Mouse (Mus musculus) embryonic facial prominence, embryonic 14.5 days (tissue): ENCODE results near the gene Taf10. TPM values are rescaled to one million over a fixed set of nuclear protein-coding genes. Genes with fewer than 3 reads are reported as not detected.
"Not testable (repeated sequence)": the region's sequence is repeated elsewhere in the genome, so short reads cannot be mapped to it uniquely, and the experiment has no call there.

Source experiments
- ATAC-seq: fragments of 200-750 bp; cut with Nextera tagmentation; 2 replicates; pipeline ENCODE4 v1.8.0; 2017; ENCODE audit warnings: low read depth, moderate number of reproducible peaks, moderate TSS enrichment
- DNase-seq: peaks from one replicate; pipeline ENCODE4 v3.0.0-alpha.2; 2015; ENCODE audit warnings: low spot score
- H3K27ac ChIP-seq: fragments of 300-500 bp; sonication (generic); replicated peaks from 2 replicates; pipeline ENCODE4 v1.5.1; 2014; ENCODE audit warnings: low read depth, mild to moderate bottlenecking, low read length, moderate library complexity
- H3K27me3 ChIP-seq: fragments of 300-500 bp; sonication (generic); replicated peaks from 2 replicates; pipeline ENCODE4 v1.6.1; 2014; ENCODE audit warnings: low read length; ENCODE audit not compliant: control insufficient read depth, insufficient read depth
- H3K36me3 ChIP-seq: fragments of 300-500 bp; sonication (generic); 2 replicates; pipeline ENCODE4 v1.6.1; 2014; ENCODE audit warnings: low read length, mixed read lengths; ENCODE audit not compliant: control insufficient read depth, insufficient read depth
- H3K4me1 ChIP-seq: fragments of 300-500 bp; sonication (generic); 2 replicates; pipeline ENCODE4 v1.6.1; 2014; ENCODE audit warnings: antibody characterized with exemption, low read length; ENCODE audit not compliant: control insufficient read depth, insufficient read depth
- H3K4me2 ChIP-seq: fragments of 300-500 bp; sonication (generic); 2 replicates; pipeline ENCODE4 v1.6.1; 2014; ENCODE audit warnings: low read depth, mild to moderate bottlenecking, low read length, moderate library complexity, mixed read lengths
- H3K4me3 ChIP-seq: fragments of 300-500 bp; sonication (generic); 2 replicates; pipeline ENCODE4 v1.5.1; 2014; ENCODE audit warnings: low read depth, mild to moderate bottlenecking, low read length
- H3K9ac ChIP-seq: fragments of 300-500 bp; sonication (generic); 2 replicates; pipeline ENCODE4 v1.6.1; 2014; ENCODE audit warnings: low read depth, mild to moderate bottlenecking, low read length, moderate library complexity, mixed read lengths
- H3K9me3 ChIP-seq: fragments of 300-500 bp; sonication (generic); 2 replicates; pipeline ENCODE4 v1.6.1; 2016; ENCODE audit warnings: low read length; ENCODE audit not compliant: control insufficient read depth
- WGBS: fragments of 180-500 bp; shearing (Covaris S2); extraction: QIAGEN DNeasy Blood & Tissue Kit; methylation state at CpG from one replicate; pipeline ENCODE4 v1.1.7; 2014; 5-methylcytosine and 5-hydroxymethylcytosine counted together
- polyA plus RNA-seq: library from polyadenylated mRNA; unstranded; fragments of >200 nt; fragmentation: Nextera tagmentation; extraction: Ambion mirVana; gene quantifications from 2 replicates; pipeline ENCODE4 v1.2.1, GENCODE M21; 2014

Gene Taf10
- polyA plus RNA-seq, 1 experiment from 2014 or later, result 166 TPM

GRCm38 (mm10) chr7:105736911-105737521, 7.1 kb downstream of the Taf10 start, which contains the start of gene Rrp8:
Gene Rrp8 (minus strand): TSS chr7:105737385.
- H3K9ac ChIP-seq, result peak within 1 kb of the TSS; percentile 89
- peak within 1 kb of the TSS; percentile 84 for H3K4me3 ChIP-seq
- peak within 1 kb of the TSS; percentile 73 for H3K4me2 ChIP-seq
- ATAC-seq (no peak), DNase-seq (peak; percentile 27)
- peaks cover 51% of the 10 kb centered on the region for H3K36me3 ChIP-seq
- peaks cover 21% of the 10 kb centered on the region for H3K4me1 ChIP-seq
- H3K9me3 ChIP-seq, result no peaks in the 10 kb centered on the region
- under 1% methylated on average over 29 of the region's 30 CpGs for WGBS
- H3K27me3 ChIP-seq, result no peaks in the 10 kb centered on the region
- peak within 1 kb of the TSS; percentile 89 for H3K27ac ChIP-seq

- H3K4me3 ChIP-seq, result peak within 1 kb of the TSS; percentile 84
- H3K4me2 ChIP-seq, result peak within 1 kb of the TSS; percentile 73
- H3K9me3 ChIP-seq, result no peaks in the 10 kb centered on the region
- DNase-seq (peak; percentile 96), ATAC-seq (peak; percentile 99)
- peak within 1 kb of the TSS; percentile 89 for H3K9ac ChIP-seq
- no peaks in the 10 kb centered on the region for H3K27me3 ChIP-seq
- 0% methylated on average over 26 of the region's 62 CpGs for WGBS
- peak within 1 kb of the TSS; percentile 89 for H3K27ac ChIP-seq
- H3K36me3 ChIP-seq, result peaks cover 51% of the 10 kb centered on the region
- peaks cover 21% of the 10 kb centered on the region for H3K4me1 ChIP-seq
These were observed 7.8 kb downstream of the Taf10 start, which contains the start of gene Ilk for GRCm38 (mm10) chr7:105736264-105736901. Gene Ilk (plus strand): TSS chr7:105736592.

DNA sequence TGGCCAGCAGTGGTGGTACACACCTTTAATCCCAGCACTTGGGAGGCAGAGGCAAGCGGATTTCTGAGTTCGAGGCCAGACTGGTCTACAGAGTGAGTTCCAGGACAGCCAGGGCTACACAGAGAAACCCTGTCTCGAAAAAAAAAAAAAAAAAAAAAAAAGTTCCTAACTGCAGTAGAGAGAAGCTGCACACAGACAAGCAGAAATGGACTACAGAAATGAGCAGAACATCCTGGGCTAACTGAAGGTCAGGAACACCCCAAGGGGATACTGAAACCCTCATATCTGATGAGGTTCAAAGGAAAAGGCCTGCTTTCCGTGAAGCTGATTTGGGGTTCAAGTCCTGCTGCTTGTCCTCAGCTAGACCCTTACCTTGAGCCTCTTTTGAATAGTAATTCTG, 8.7 kb downstream of the Taf10 start:
- peak overlapping the region; percentile 89 for H3K27ac ChIP-seq
- H3K9ac ChIP-seq, result peak overlapping the region; percentile 89
- H3K36me3 ChIP-seq, result peaks cover 49% of the 10 kb centered on the region

GRCm38 (mm10) chr7:105734826-105735225, 9.3 kb downstream of the Taf10 start:
- Histone ChIP-seq H3K9me3 (no peaks in the 10 kb centered on the region), H3K27ac (no peak overlapping the region), H3K4me1 (peaks cover 21% of the 10 kb centered on the region), H3K4me3 (peak overlapping the region; percentile 84; the same call in 1 of the 2 replicates), H3K9ac (peak overlapping the region; percentile 89; the same call in 1 of the 2 replicates), H3K27me3 (no peaks in the 10 kb centered on the region), H3K36me3 (peaks cover 47% of the 10 kb centered on the region), H3K4me2 (peak overlapping the region; percentile 73; the same call in 1 of the 2 replicates)
- ATAC-seq, result no peak
- 86% methylated on average over 8 of the region's 8 CpGs for WGBS
- DNase-seq, result no peak

More for the DNA sequence above, 8.7 kb downstream of the Taf10 start:
- H3K27me3 ChIP-seq, DNase-seq, ATAC-seq, H3K9me3 ChIP-seq: not testable (repeated sequence)
- H3K4me3 ChIP-seq, result peak overlapping the region; percentile 84
- H3K4me1 ChIP-seq, result peaks cover 21% of the 10 kb centered on the region
- 36% methylated on average over 3 of the region's 4 CpGs for WGBS
- H3K4me2 ChIP-seq, result peak overlapping the region; percentile 73

DNA sequence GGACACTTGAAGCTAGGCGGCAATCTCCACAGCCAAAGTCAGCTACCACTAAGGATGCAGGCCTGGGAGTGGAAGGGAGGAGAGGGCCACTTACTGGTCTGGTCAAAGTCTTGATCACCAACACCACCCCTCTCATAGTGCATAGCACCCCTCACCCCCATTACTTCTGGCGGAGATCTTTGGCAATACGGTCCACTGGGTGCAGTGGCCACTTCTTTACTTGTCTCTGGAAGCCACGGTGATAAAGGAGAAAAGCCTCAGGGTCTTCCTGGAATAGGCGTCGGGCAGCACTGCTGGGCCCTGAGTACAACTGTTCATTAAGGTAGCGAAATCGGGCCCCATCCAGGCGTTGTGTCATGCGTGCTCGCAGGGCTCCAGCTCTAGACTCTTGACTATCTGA, 10.3 kb downstream of the Taf10 start:
- ATAC-seq, result no peak

DNA sequence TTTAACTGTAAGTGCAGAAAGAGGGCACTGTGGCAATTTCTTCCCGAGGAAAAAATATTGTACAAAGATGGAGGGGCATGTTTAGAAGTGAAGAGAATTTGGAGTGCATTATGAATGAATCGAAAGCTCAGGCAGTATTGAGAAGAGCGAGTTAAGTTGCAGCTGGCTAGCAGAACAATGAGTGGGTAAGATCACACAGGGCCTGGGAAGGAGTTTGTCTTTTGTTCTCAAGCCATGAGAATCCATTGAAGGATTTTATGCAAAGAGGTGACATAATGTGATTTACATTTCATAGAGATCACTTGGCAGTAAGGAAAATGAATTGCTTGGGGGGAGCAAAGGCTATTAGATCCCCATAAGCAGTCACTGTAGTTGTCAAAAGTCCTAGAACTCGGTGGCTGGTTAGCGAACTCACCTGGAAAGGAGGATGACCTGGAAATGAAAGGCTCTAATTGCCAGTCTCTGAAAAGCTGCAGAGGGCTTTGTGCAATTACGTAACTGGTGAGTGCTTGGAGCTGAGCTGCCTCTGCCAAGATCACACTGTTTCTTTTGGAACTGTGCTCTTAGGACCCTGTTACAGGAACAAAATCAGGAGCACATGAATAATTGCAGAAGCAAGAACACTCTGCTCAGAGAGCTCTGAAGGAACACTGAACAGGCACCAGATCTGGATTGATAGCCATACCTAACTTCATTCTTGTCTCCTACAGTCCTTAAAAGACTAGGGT, 15.3 kb downstream of the Taf10 start:
- WGBS, result 77% methylated on average over 6 of the region's 6 CpGs
- H3K27ac ChIP-seq, result 0 out of 2 replicates have a peak overlapping the region, but pooled peaks have one; percentile 6
- no peaks in the 10 kb centered on the region for H3K27me3 ChIP-seq
- H3K4me2 ChIP-seq, result no peak overlapping the region
- H3K4me1 ChIP-seq, result no peaks in the 10 kb centered on the region
- DNase-seq (no peak), ATAC-seq (peak; percentile 38; the same call in 1 of the 2 replicates)
- H3K4me3 ChIP-seq, result no peak overlapping the region
- no peaks in the 10 kb centered on the region for H3K9me3 ChIP-seq
- no peak overlapping the region for H3K9ac ChIP-seq
- peaks cover 40% of the 10 kb centered on the region for H3K36me3 ChIP-seq

More for the DNA sequence above, 10.3 kb downstream of the Taf10 start:
- no peaks in the 10 kb centered on the region for H3K9me3 ChIP-seq
- DNase-seq, result no peak
- H3K4me2 ChIP-seq, result no peak overlapping the region
- no peak overlapping the region for H3K9ac ChIP-seq
- peaks cover 49% of the 10 kb centered on the region for H3K36me3 ChIP-seq
- no peaks in the 10 kb centered on the region for H3K27me3 ChIP-seq
- H3K4me3 ChIP-seq, result no peak overlapping the region
- H3K27ac ChIP-seq, result no peak overlapping the region
- peaks cover 13% of the 10 kb centered on the region for H3K4me1 ChIP-seq
- 93% methylated on average over 11 of the region's 11 CpGs for WGBS

- no peak for ATAC-seq
- no peak for DNase-seq
- 93% methylated on average over 4 of the region's 4 CpGs for WGBS
- H3K36me3 ChIP-seq, result peaks cover 21% of the 10 kb centered on the region
- no peaks in the 10 kb centered on the region for H3K4me1 ChIP-seq
- H3K27ac ChIP-seq, result no peak overlapping the region; the same call in 1 of the 2 replicates
- no peaks in the 10 kb centered on the region for H3K27me3 ChIP-seq
- no peaks in the 10 kb centered on the region for H3K9me3 ChIP-seq
- H3K9ac ChIP-seq, result no peak overlapping the region
- no peak overlapping the region for H3K4me2 ChIP-seq
- no peak overlapping the region for H3K4me3 ChIP-seq
These were observed 17.2 kb downstream of the Taf10 start for GRCm38 (mm10) chr7:105726980-105727325.

DNA sequence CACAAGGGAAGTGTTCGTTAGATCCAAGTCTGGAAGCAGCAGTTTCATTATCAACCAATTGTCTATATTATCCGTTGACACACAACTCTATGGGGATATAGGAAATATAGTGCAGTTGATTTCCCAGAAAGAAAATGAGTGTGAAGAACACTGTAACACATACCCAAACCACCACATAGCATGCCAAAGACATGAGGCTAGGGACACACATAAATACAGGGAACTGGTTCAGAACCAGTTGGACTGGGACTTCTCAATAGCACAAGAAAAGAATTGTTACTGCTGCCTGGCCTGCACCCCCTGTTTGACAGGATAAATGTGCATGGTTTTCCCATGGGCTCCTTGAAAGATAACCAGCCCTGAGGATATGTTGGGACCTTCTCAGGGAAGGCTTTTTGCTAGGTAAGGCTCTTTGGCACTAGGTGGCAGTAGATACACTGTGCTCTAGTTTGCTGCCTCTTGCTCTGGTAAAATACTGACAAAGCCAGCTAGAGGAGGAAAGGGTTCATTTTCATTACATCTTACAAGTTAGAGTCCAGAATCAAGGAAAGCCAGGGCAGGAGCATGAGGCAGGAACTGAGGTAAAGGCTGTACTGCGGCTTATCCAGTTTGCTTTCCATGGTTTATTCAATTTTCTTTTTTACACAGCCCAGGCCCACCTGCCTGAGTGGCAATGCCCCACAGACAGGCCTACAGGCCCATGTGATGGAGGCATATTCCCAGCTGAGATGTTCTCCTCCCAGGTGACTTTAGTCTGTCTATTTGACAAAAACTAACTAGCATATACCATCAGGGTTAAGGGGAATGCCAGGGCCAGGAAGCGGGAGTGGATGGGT, 17.8 kb downstream of the Taf10 start:
- no peaks in the 10 kb centered on the region for H3K9me3 ChIP-seq
- H3K9ac ChIP-seq, result peak overlapping the region; percentile 6; the same call in 1 of the 2 replicates
- no peak overlapping the region for H3K4me2 ChIP-seq
- no peak overlapping the region; the same call in 1 of the 2 replicates for H3K27ac ChIP-seq
- H3K4me3 ChIP-seq, result no peak overlapping the region
- H3K4me1 ChIP-seq, result no peaks in the 10 kb centered on the region
- ATAC-seq (peak; percentile 83), DNase-seq (peak; percentile 87)
- 76% methylated on average over 4 of the region's 4 CpGs for WGBS
- H3K36me3 ChIP-seq, result peaks cover 15% of the 10 kb centered on the region
- H3K27me3 ChIP-seq, result no peaks in the 10 kb centered on the region
